Mouse (Mus musculus) liver, postnatal 0 days (tissue): Measurements from ENCODE around the gene Vamp5. TPM values are rescaled to one million over a fixed set of nuclear protein-coding genes. Genes with fewer than 3 reads are reported as not detected.

Experiments used
- ATAC-seq: fragments of 200-750 bp; cut with Nextera tagmentation; 2 replicates; pipeline ENCODE4 v1.8.0; 2017; ENCODE audit warnings: mild to moderate bottlenecking, moderate library complexity
- DNase-seq: peaks from one replicate; pipeline ENCODE4 v3.0.0-alpha.2; 2016
- H3K27ac ChIP-seq: fragments of 300-500 bp; sonication (generic); 2 replicates; pipeline ENCODE4 v1.5.1; 2014; ENCODE audit warnings: antibody characterized with exemption, moderate library complexity, mild to moderate bottlenecking, low read depth
- H3K27me3 ChIP-seq: fragments of 300-500 bp; sonication (generic); 2 replicates; pipeline ENCODE4 v1.6.1; 2014; ENCODE audit warnings: low read length, control low read depth, mixed read lengths; ENCODE audit not compliant: insufficient read depth
- H3K36me3 ChIP-seq: fragments of 300-500 bp; sonication (generic); replicated peaks from 2 replicates; pipeline ENCODE4 v1.6.1; 2014; ENCODE audit warnings: mild to moderate bottlenecking, control low read depth, low read length, moderate library complexity, mixed read lengths; ENCODE audit not compliant: insufficient read depth
- H3K4me1 ChIP-seq: fragments of 300-500 bp; sonication (generic); 2 replicates; pipeline ENCODE4 v1.6.1; 2014; ENCODE audit warnings: antibody characterized with exemption, mild to moderate bottlenecking, control low read depth; ENCODE audit not compliant: insufficient read depth
- H3K4me2 ChIP-seq: fragments of 300-500 bp; sonication (generic); 2 replicates; pipeline ENCODE4 v1.6.1; 2014; ENCODE audit warnings: low read depth, mild to moderate bottlenecking, low read length, moderate library complexity, mixed read lengths
- H3K4me3 ChIP-seq: fragments of 300-500 bp; sonication (generic); 2 replicates; pipeline ENCODE4 v1.5.1; 2014; ENCODE audit warnings: low read depth, low read length
- H3K9ac ChIP-seq: fragments of 300-500 bp; sonication (generic); replicated peaks from 2 replicates; pipeline ENCODE4 v1.6.1; 2014; ENCODE audit warnings: mild to moderate bottlenecking, moderate library complexity
- H3K9me3 ChIP-seq: fragments of 300-500 bp; sonication (generic); 2 replicates; pipeline ENCODE4 v1.6.1; 2016; ENCODE audit warnings: mild to moderate bottlenecking, control low read depth, low read length, mixed read lengths
- CTCF ChIP-seq: sonication (generic); IDR thresholded peaks from 2 replicates; pipeline ENCODE4 v1.5.1; 2016; ENCODE audit warnings: antibody characterized with exemption, low read depth
- EP300 ChIP-seq: IDR thresholded peaks from 2 replicates; pipeline ENCODE4 v1.6.1; 2016; ENCODE audit warnings: antibody characterized with exemption, low read depth, mild to moderate bottlenecking
- WGBS: fragments of 180-500 bp; shearing (Covaris S2); extraction: QIAGEN DNeasy Blood & Tissue Kit; methylation state at CpG from one replicate; pipeline ENCODE4 v1.1.7; 2014; ENCODE audit not compliant: insufficient replicate concordance; 5-methylcytosine and 5-hydroxymethylcytosine counted together
- polyA plus RNA-seq: library from polyadenylated mRNA; unstranded; fragments of >200 nt; fragmentation: Nextera tagmentation; extraction: Ambion mirVana; gene quantifications from 2 replicates; pipeline ENCODE4 v1.2.1, GENCODE M21; 2015

Gene Vamp5
- polyA plus RNA-seq, 1 experiment from 2014 or later, result 53.1 TPM

DNA sequence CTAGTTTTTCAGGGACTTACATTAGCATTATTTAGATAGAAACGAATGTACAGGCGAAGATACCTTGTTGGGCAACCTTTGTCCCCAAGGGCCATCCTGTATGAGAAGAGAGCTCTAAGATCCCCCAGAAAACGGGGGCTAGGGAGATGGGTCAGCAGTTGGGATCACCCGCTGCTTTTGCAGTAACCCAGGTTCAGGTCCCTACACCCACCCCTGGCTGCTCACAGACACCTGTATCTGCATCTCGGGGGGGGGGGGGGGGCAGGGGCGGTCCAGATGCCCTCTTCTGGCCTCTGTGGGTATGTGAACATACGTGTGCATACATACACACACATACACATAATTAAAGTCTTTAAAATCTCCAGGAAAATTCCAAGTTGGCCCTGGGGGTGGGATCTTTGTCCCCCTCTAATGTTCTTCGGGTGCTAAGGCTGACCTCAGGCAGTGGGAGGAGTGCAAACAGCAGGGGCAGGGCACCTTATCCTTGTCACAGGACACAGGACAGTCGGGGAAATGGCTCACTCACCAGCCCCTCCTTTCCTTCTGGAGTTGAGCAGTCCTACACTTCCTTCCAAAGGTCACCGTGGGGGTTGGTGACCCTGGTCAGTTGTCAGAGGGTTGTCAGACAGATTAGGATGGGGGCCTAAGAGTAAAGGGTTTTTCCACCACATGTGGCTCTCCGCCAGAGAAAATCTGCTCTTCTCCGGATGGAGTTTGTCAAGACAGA lies 10.7 kb upstream of the Vamp5 start:
- Histone ChIP-seq H3K9ac (peak overlapping the region; percentile 86), H3K27me3 (no peaks in the 10 kb centered on the region), H3K9me3 (no peaks in the 10 kb centered on the region), H3K27ac (peak overlapping the region; percentile 98), H3K4me3 (peak overlapping the region; percentile 64), H3K4me2 (peak overlapping the region; percentile 80), H3K36me3 (peaks cover 24% of the 10 kb centered on the region), H3K4me1 (peaks cover 29% of the 10 kb centered on the region)
- peak; percentile 54 for TF ChIP-seq EP300
- peak; percentile 43 for TF ChIP-seq CTCF
- WGBS, result 13% methylated on average over 12 of the region's 12 CpGs
- DNase-seq, result peak; percentile 69
- ATAC-seq, result peak; percentile 43

DNA sequence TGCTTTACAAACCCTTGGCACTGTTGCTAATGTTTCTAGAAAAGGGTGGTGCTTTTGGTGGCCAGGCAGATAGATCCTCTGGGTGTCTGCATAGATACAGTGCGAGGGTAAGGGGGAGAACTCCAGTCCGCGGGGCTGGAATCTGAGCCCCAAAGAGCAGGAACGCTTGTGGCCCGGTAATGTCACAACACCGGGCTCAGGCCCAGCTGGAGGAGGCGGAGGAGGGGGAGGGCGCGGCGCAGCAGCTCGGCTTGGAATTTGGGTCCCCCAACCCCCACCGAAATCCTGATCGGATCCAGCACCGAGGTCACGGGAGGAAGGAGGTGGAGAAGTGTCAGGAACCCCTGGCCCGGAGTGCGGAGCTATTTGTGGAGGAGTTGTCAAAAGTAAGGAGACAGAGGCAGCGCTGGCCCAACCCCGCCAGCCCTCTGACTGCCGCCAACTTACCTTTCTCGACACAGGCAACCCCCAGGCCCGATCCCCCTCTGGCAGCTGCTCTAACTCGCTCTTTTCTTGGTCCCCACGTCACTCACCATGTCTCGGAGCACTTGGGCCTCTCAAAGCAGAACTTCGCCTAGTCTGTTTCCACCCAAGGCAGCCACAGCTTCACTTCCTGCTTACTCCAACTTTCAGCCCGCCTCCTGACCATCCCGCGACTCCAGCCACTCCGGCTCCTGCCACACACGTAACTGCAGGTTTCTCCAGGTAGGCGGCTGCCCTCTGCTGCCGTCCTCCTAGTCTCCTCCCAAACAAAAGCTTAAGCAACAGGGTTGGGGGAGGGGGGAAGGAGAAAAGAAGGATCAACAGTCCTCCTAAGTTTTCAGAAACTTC lies 9.9 kb upstream of the Vamp5 start, which contains the start of gene Vamp8:
Vamp8 (minus strand) TSS at position 763 of the 831 bp plus-strand sequence.
- Histone ChIP-seq H3K36me3 (peaks cover 32% of the 10 kb centered on the region), H3K4me1 (peaks cover 29% of the 10 kb centered on the region)
- peak; percentile 23; the same call in 1 of the 2 replicates for TF ChIP-seq EP300
- peak; percentile 50 for TF ChIP-seq CTCF

DNA sequence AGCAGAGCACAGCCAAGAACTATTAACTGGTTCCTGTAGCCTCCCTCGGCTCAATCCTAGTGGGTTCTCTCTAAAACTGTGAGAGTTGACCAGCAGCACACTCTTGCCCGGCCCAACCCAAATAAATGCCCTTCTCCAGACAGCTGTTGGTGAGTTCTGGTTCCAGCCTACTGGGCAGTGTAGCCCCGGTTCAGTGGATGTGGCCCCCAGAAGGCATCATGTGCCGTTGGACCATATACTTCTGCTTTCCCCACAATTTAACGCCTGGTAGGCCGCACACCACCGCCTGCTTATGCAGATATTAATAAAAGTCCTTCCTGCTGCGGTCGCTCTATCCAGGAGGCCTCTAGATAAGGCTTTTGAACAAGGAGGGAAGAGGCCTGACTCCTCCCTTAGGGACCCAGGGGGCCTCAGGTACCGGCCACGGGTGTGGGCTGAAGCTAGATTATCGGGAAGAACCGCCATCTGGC lies 9.2 kb upstream of the Vamp5 start:
- Histone ChIP-seq H3K4me3 (peak overlapping the region; percentile 64), H3K9ac (peak overlapping the region; percentile 86), H3K9me3 (no peaks in the 10 kb centered on the region), H3K36me3 (peaks cover 39% of the 10 kb centered on the region), H3K4me1 (peaks cover 29% of the 10 kb centered on the region), H3K27me3 (no peaks in the 10 kb centered on the region), H3K4me2 (peak overlapping the region; percentile 80), H3K27ac (peak overlapping the region; percentile 98)
- ATAC-seq (peak; percentile 86), DNase-seq (peak; percentile 79)
- no peak for TF ChIP-seq CTCF
- peak; percentile 97 for TF ChIP-seq EP300
- 5% methylated on average over 13 of the region's 13 CpGs for WGBS

More for the DNA sequence above, 9.9 kb upstream of the Vamp5 start, which contains the start of gene Vamp8:
- peak within 1 kb of the TSS; percentile 86 for H3K9ac ChIP-seq
- peak within 1 kb of the TSS; percentile 98 for H3K27ac ChIP-seq
- WGBS, result under 1% methylated on average over 33 of the region's 33 CpGs
- ATAC-seq (peak; percentile 74), DNase-seq (peak; percentile 82)
- peak within 1 kb of the TSS; percentile 64 for H3K4me3 ChIP-seq
- H3K27me3 ChIP-seq, result no peaks in the 10 kb centered on the region
- H3K4me2 ChIP-seq, result peak within 1 kb of the TSS; percentile 80
- no peaks in the 10 kb centered on the region for H3K9me3 ChIP-seq

DNA sequence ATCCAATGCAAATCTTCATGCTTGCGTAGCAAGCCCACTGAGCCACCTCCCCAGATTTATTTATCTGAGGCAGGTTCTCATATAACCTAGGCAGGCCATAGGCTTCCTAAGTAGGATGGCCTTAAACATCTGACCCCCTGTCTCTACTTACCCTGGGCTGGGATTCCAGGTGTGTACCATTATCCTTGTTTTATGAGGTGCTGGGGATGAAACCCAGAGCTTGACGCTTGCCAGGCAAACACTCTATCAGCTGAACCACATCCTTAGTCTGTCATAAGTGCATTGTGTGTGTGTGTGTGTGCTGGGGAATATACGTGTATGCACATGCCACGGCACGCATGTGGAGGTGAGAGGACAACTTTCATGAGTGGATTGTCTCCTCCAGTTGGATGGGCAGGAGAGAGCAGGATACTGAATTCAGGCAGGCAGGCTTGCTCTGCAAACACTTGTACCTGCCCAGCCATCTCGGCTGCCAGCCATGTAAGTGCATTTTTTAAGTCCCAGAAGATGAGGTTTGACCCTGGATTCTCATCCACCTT lies 8.6 kb upstream of the Vamp5 start:
- H3K4me2 ChIP-seq, result peak overlapping the region; percentile 80
- peak overlapping the region; percentile 98 for H3K27ac ChIP-seq
- DNase-seq, result no peak
- H3K4me1 ChIP-seq, result peaks cover 31% of the 10 kb centered on the region
- TF ChIP-seq EP300 (no peak), CTCF (no peak)
- H3K9ac ChIP-seq, result peak overlapping the region; percentile 86
- H3K27me3 ChIP-seq, result no peaks in the 10 kb centered on the region
- no peaks in the 10 kb centered on the region for H3K9me3 ChIP-seq
- WGBS, result 53% methylated on average over 6 of the region's 6 CpGs
- H3K36me3 ChIP-seq, result peaks cover 44% of the 10 kb centered on the region
- ATAC-seq, result no peak
- H3K4me3 ChIP-seq, result peak overlapping the region; percentile 64

DNA sequence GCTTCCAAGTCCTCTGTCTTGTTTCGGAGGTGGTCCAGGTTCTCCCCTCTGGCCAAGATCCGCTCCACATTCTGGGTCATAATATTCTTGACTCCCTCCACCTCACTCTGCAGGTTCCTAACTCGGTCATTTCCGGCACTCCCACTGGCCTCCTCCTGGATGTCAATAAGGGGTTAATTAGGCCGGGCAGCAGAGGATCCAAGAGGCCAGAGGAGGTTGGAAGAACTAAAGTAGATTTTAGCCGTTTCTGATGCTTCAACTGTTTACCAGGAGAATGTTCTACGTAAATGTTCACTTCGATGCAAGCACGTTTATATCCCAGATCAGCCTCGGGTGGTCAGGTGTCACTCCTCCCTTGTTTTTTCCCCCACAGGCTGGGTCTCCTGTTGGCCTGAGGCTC lies 8.0 kb upstream of the Vamp5 start:
- Histone ChIP-seq H3K4me1 (peaks cover 35% of the 10 kb centered on the region), H3K9me3 (no peaks in the 10 kb centered on the region), H3K9ac (peak overlapping the region; percentile 86), H3K27ac (peak overlapping the region; percentile 98), H3K36me3 (peaks cover 44% of the 10 kb centered on the region), H3K4me2 (peak overlapping the region; percentile 80), H3K27me3 (no peaks in the 10 kb centered on the region), H3K4me3 (peak overlapping the region; percentile 64)
- DNase-seq (no peak), ATAC-seq (no peak)
- no peak for TF ChIP-seq CTCF
- TF ChIP-seq EP300, result no peak
- 62% methylated on average over 10 of the region's 10 CpGs for WGBS

DNA sequence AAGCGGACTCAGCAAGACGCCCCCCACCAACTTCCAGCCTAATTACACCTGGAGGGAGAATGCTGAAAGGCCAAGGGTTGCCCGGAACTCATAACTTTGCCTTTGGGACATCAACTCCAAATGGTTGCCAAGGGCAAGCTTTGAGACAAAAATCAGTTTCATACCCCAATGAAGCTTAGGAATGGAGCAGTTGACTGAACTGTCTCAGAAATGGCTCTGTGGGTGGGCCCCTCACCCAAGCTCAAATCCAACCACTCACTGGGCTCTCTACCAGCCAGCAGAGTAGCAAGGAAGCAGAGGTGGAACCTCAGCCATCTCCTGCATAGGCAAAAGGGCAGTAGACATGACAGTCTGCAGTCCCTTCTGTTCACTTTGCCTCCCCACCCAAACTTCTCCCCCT lies 7.5 kb upstream of the Vamp5 start:
- no peak for ATAC-seq
- TF ChIP-seq EP300 (no peak), CTCF (no peak)
- H3K9ac ChIP-seq, result peak overlapping the region; percentile 86
- peak overlapping the region; percentile 64 for H3K4me3 ChIP-seq
- H3K27ac ChIP-seq, result peak overlapping the region; percentile 98
- WGBS, result 79% methylated on average over 3 of the region's 3 CpGs
- H3K9me3 ChIP-seq, result no peaks in the 10 kb centered on the region
- H3K36me3 ChIP-seq, result peaks cover 44% of the 10 kb centered on the region
- peak overlapping the region; percentile 80 for H3K4me2 ChIP-seq
- H3K4me1 ChIP-seq, result peaks cover 36% of the 10 kb centered on the region
- DNase-seq, result no peak
- no peaks in the 10 kb centered on the region for H3K27me3 ChIP-seq
